Mouse (Mus musculus) embryonic facial prominence, embryonic 15.5 days (tissue): ENCODE results near the gene Kcna7. TPM values are rescaled to one million over a fixed set of nuclear protein-coding genes. Genes with fewer than 3 reads are reported as not detected.
A peak's percentile ranks its signal among the peaks of the same experiment; 100 is the strongest.

Experiments used
- ATAC-seq: fragments of 200-750 bp; cut with Nextera tagmentation; 2 replicates; pipeline ENCODE4 v1.8.0; 2017; ENCODE audit warnings: low read depth, moderate TSS enrichment; ENCODE audit not compliant: insufficient number of reproducible peaks, low FRiP score, low TSS enrichment
- H3K27ac ChIP-seq: fragments of 300-500 bp; sonication (generic); replicated peaks from 2 replicates; pipeline ENCODE4 v1.5.1; 2015; ENCODE audit warnings: mild to moderate bottlenecking, inconsistent platforms
- H3K27me3 ChIP-seq: fragments of 300-500 bp; sonication (generic); 2 replicates; pipeline ENCODE4 v1.6.1; 2015; ENCODE audit warnings: inconsistent platforms
- H3K36me3 ChIP-seq: fragments of 300-500 bp; sonication (generic); 2 replicates; pipeline ENCODE4 v1.6.1; 2015; ENCODE audit warnings: mild to moderate bottlenecking, inconsistent platforms
- H3K4me1 ChIP-seq: fragments of 300-500 bp; sonication (generic); 2 replicates; pipeline ENCODE4 v1.6.1; 2015; ENCODE audit warnings: inconsistent platforms
- H3K4me2 ChIP-seq: fragments of 300-500 bp; sonication (generic); replicated peaks from 2 replicates; pipeline ENCODE4 v1.6.1; 2015; ENCODE audit warnings: mild to moderate bottlenecking, inconsistent platforms
- H3K4me3 ChIP-seq: fragments of 300-500 bp; sonication (generic); replicated peaks from 2 replicates; pipeline ENCODE4 v1.5.1; 2015; ENCODE audit warnings: mild to moderate bottlenecking, inconsistent platforms
- H3K9ac ChIP-seq: fragments of 300-500 bp; sonication (generic); 2 replicates; pipeline ENCODE4 v1.6.1; 2015; ENCODE audit warnings: inconsistent platforms
- H3K9me3 ChIP-seq: fragments of 300-500 bp; sonication (generic); replicated peaks from 2 replicates; pipeline ENCODE4 v1.6.1; 2016; ENCODE audit warnings: inconsistent platforms
- WGBS: fragments of 180-500 bp; shearing (Covaris S2); methylation state at CpG from one replicate; pipeline ENCODE4 v1.1.7; 2015; 5-methylcytosine and 5-hydroxymethylcytosine counted together
- polyA plus RNA-seq: library from polyadenylated mRNA; unstranded; fragments of >200 nt; fragmentation: Nextera tagmentation; extraction: Ambion mirVana; gene quantifications from 2 replicates; pipeline ENCODE4 v1.2.1, GENCODE M21; 2015

Kcna7 gene
- polyA plus RNA-seq, 1 experiment from 2014 or later = 0.36 TPM

- H3K9ac ChIP-seq = no peak overlapping the region
- no peaks in the 10 kb centered on the region for H3K36me3 ChIP-seq
- ATAC-seq = no peak
- 80% methylated on average over 2 of the region's 2 CpGs for WGBS
- no peak overlapping the region for H3K4me3 ChIP-seq
- H3K9me3 ChIP-seq = no peaks in the 10 kb centered on the region
- no peak overlapping the region for H3K27ac ChIP-seq
- no peak overlapping the region for H3K4me2 ChIP-seq
- peaks cover 82% of the 10 kb centered on the region for H3K27me3 ChIP-seq
- peaks cover 31% of the 10 kb centered on the region for H3K4me1 ChIP-seq
These were observed 7.0 kb downstream of the Kcna7 start for GRCm38 (mm10) chr7:45412421-45412820.

- Histone ChIP-seq H3K27me3 (peaks cover 77% of the 10 kb centered on the region), H3K36me3 (no peaks in the 10 kb centered on the region), H3K4me2 (peak within 1 kb of the TSS; percentile 92), H3K9ac (peak within 1 kb of the TSS; percentile 60), H3K4me1 (peaks cover 40% of the 10 kb centered on the region), H3K9me3 (no peaks in the 10 kb centered on the region), H3K4me3 (peak within 1 kb of the TSS; percentile 63), H3K27ac (peak within 1 kb of the TSS; percentile 77)
- WGBS = 1% methylated on average over 43 of the region's 45 CpGs
- peak; percentile 23 for ATAC-seq
These were observed 7.8 kb downstream of the Kcna7 start, which contains the start of gene Ntf5 for GRCm38 (mm10) chr7:45413113-45413863. Gene Ntf5 (plus strand): TSS chr7:45413695.

GRCm38 (mm10) chr7:45413864-45414739 is 8.6 kb downstream of the Kcna7 start:
- peak; percentile 65 for ATAC-seq
- WGBS = 2% methylated on average over 25 of the region's 27 CpGs

GRCm38 (mm10) chr7:45414740-45415224 is 9.3 kb downstream of the Kcna7 start:
- peaks cover 46% of the 10 kb centered on the region for H3K4me1 ChIP-seq
- H3K9ac ChIP-seq = no peak overlapping the region
- H3K4me2 ChIP-seq = peak overlapping the region; percentile 92; the same call in 1 of the 2 replicates
- 35% methylated on average over 12 of the region's 12 CpGs for WGBS
- peaks cover 67% of the 10 kb centered on the region for H3K27me3 ChIP-seq
- no peak overlapping the region for H3K4me3 ChIP-seq
- no peaks in the 10 kb centered on the region for H3K9me3 ChIP-seq
- no peak overlapping the region for H3K27ac ChIP-seq
- ATAC-seq = no peak
- H3K36me3 ChIP-seq = no peaks in the 10 kb centered on the region

More at GRCm38 (mm10) chr7:45413864-45414739, 8.6 kb downstream of the Kcna7 start:
- Histone ChIP-seq H3K9me3 (no peaks in the 10 kb centered on the region), H3K4me2 (peak overlapping the region; percentile 92), H3K4me1 (peaks cover 45% of the 10 kb centered on the region), H3K36me3 (no peaks in the 10 kb centered on the region), H3K27me3 (peaks cover 73% of the 10 kb centered on the region), H3K4me3 (peak overlapping the region; percentile 63), H3K9ac (peak overlapping the region; percentile 60), H3K27ac (peak overlapping the region; percentile 77)

GRCm38 (mm10) chr7:45415636-45416035 is 10.2 kb downstream of the Kcna7 start:
- Histone ChIP-seq H3K27me3 (peaks cover 61% of the 10 kb centered on the region), H3K27ac (no peak overlapping the region; the same call in 1 of the 2 replicates), H3K36me3 (no peaks in the 10 kb centered on the region), H3K9me3 (no peaks in the 10 kb centered on the region), H3K9ac (no peak overlapping the region), H3K4me1 (peaks cover 55% of the 10 kb centered on the region), H3K4me3 (peak overlapping the region; percentile 10), H3K4me2 (peak overlapping the region; percentile 29)
- ATAC-seq = no peak
- WGBS = 20% methylated on average over 37 of the region's 37 CpGs

- Histone ChIP-seq H3K4me1 (peaks cover 55% of the 10 kb centered on the region), H3K36me3 (peaks cover 21% of the 10 kb centered on the region), H3K27ac (no peak overlapping the region), H3K4me3 (no peak overlapping the region), H3K9ac (no peak overlapping the region), H3K9me3 (no peaks in the 10 kb centered on the region), H3K27me3 (peaks cover 44% of the 10 kb centered on the region), H3K4me2 (peak overlapping the region; percentile 13)
- ATAC-seq = no peak
- 10% methylated on average over 13 of the region's 13 CpGs for WGBS
These were observed 12.6 kb downstream of the Kcna7 start for GRCm38 (mm10) chr7:45417962-45418492.

- Histone ChIP-seq H3K9ac (no peak overlapping the region), H3K9me3 (no peaks in the 10 kb centered on the region), H3K4me1 (peaks cover 36% of the 10 kb centered on the region), H3K27me3 (peaks cover 27% of the 10 kb centered on the region), H3K4me2 (peak overlapping the region; percentile 28; the same call in 1 of the 2 replicates), H3K4me3 (peak overlapping the region; percentile 4; the same call in 1 of the 2 replicates), H3K36me3 (peaks cover 41% of the 10 kb centered on the region), H3K27ac (no peak overlapping the region)
- no peak for ATAC-seq
- WGBS = 13% methylated on average over 27 of the region's 27 CpGs
These were observed 14.6 kb downstream of the Kcna7 start for GRCm38 (mm10) chr7:45419859-45420614.

- H3K4me2 ChIP-seq = peak within 1 kb of the TSS; percentile 28; the same call in 1 of the 2 replicates
- no peak within 1 kb of the TSS for H3K27ac ChIP-seq
- no peaks in the 10 kb centered on the region for H3K9me3 ChIP-seq
- peak within 1 kb of the TSS; percentile 4; the same call in 1 of the 2 replicates for H3K4me3 ChIP-seq
- H3K4me1 ChIP-seq = peaks cover 30% of the 10 kb centered on the region
- WGBS = 58% methylated on average over 6 of the region's 6 CpGs
- ATAC-seq = no peak
- H3K36me3 ChIP-seq = peaks cover 46% of the 10 kb centered on the region
- H3K9ac ChIP-seq = no peak within 1 kb of the TSS
- H3K27me3 ChIP-seq = peaks cover 21% of the 10 kb centered on the region
These were observed 15.1 kb downstream of the Kcna7 start, which contains the start of gene Lhb for GRCm38 (mm10) chr7:45420615-45420919. Gene Lhb (plus strand): TSS chr7:45420820.

- Histone ChIP-seq H3K9ac (no peak overlapping the region), H3K4me1 (peaks cover 26% of the 10 kb centered on the region), H3K36me3 (peaks cover 49% of the 10 kb centered on the region), H3K9me3 (no peaks in the 10 kb centered on the region), H3K4me2 (no peak overlapping the region), H3K27me3 (peaks cover 15% of the 10 kb centered on the region), H3K27ac (no peak overlapping the region), H3K4me3 (no peak overlapping the region)
- 90% methylated on average over 14 of the region's 14 CpGs for WGBS
- no peak for ATAC-seq
These were observed 15.7 kb downstream of the Kcna7 start for GRCm38 (mm10) chr7:45421194-45421593.

GRCm38 (mm10) chr7:45426556-45426955 is 21.1 kb downstream of the Kcna7 start:
- whole genome bisulfite sequencing = 92% methylated on average over 8 of the region's 8 CpGs
- Histone ChIP-seq H3K9me3 (no peaks in the 10 kb centered on the region), H3K27ac (no peak overlapping the region), H3K4me1 (0 out of 2 replicates have a peak, but pooled peaks cover 3% of the 10 kb centered on the region), H3K27me3 (no peaks in the 10 kb centered on the region), H3K4me2 (no peak overlapping the region), H3K36me3 (peaks cover 89% of the 10 kb centered on the region), H3K9ac (no peak overlapping the region), H3K4me3 (no peak overlapping the region)
- no peak for ATAC-seq
